Mouse (Mus musculus): Measurements from ENCODE around the gene Gng4.

DNA sequence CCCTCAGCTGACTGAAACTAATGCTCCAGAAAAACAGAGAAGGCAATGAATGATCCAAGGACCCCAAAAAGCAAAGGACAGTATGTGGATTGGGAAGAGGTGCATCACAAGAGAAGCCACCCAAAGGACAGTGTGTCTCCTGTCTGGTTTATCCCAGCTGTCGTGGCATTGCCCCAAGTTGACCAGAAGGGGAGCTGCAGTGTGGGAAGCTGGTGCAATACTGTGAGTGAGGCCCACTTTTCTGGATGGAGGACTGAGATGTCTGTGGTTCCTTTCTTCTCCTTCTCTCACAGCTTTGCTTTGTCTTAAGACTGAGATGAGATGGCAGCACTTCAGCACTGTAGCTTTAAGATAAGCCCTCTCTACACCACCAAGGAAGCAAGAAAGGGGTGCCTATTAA lies 12.2 kb downstream of the Gng4 start:
- TF ChIP-seq CTCF (IDR thresholded peaks at IDR 0.05; ENCODE audit: borderline replicate concordance, insufficient read depth, low read depth, low read length) (no peak), POLR2A (IDR thresholded peaks at IDR 0.05; ENCODE audit: borderline replicate concordance, insufficient read depth, low read length) (no peak)

Measured in cerebellum, adult 2 months (tissue).